Mouse (Mus musculus) heart, postnatal 0 days (tissue): ENCODE measurements around the gene Gm37240. TPM values are rescaled to one million over a fixed set of nuclear protein-coding genes. Genes with fewer than 3 reads are reported as not detected.
A peak's percentile ranks its signal among the peaks of the same experiment; 100 is the strongest.
"Not testable (repeated sequence)": the region's sequence is repeated elsewhere in the genome, so short reads cannot be mapped to it uniquely, and the experiment has no call there.

ENCODE experiments used
- ATAC-seq: fragments of 200-750 bp; cut with Nextera tagmentation; 2 replicates; pipeline ENCODE4 v1.8.0; 2017; ENCODE audit warnings: low read depth, moderate number of reproducible peaks, moderate library complexity; ENCODE audit not compliant: insufficient read depth
- DNase-seq: peaks from one replicate; pipeline ENCODE4 v3.0.0-alpha.2; 2016; ENCODE audit warnings: low spot score
- H3K27ac ChIP-seq: fragments of 300-500 bp; sonication (generic); 2 replicates; pipeline ENCODE4 v1.5.1; 2014; ENCODE audit warnings: low read depth, mild to moderate bottlenecking
- H3K27me3 ChIP-seq: fragments of 300-500 bp; sonication (generic); 2 replicates; pipeline ENCODE4 v1.6.1; 2014; ENCODE audit warnings: low read length, mixed read lengths; ENCODE audit not compliant: control insufficient read depth, insufficient read depth
- H3K36me3 ChIP-seq: fragments of 300-500 bp; sonication (generic); replicated peaks from 2 replicates; pipeline ENCODE4 v1.6.1; 2014; ENCODE audit warnings: low read length, mixed read lengths; ENCODE audit not compliant: control insufficient read depth, insufficient read depth
- H3K4me1 ChIP-seq: fragments of 300-500 bp; sonication (generic); 2 replicates; pipeline ENCODE4 v1.6.1; 2014; ENCODE audit warnings: antibody characterized with exemption; ENCODE audit not compliant: control insufficient read depth, insufficient read depth
- H3K4me2 ChIP-seq: fragments of 300-500 bp; sonication (generic); 2 replicates; pipeline ENCODE4 v1.6.1; 2014; ENCODE audit warnings: low read depth, mild to moderate bottlenecking, low read length, moderate library complexity
- H3K4me3 ChIP-seq: fragments of 300-500 bp; sonication (generic); 2 replicates; pipeline ENCODE4 v1.5.1; 2014; ENCODE audit warnings: low read depth, low read length
- H3K9ac ChIP-seq: fragments of 300-500 bp; sonication (generic); replicated peaks from 2 replicates; pipeline ENCODE4 v1.6.1; 2014; ENCODE audit warnings: low read depth, low read length, mixed read lengths
- H3K9me3 ChIP-seq: fragments of 300-500 bp; sonication (generic); replicated peaks from 2 replicates; pipeline ENCODE4 v1.6.1; 2016; ENCODE audit warnings: low read length; ENCODE audit not compliant: control insufficient read depth
- CTCF ChIP-seq: IDR thresholded peaks from 2 replicates; pipeline ENCODE4 v1.5.1; 2016; ENCODE audit warnings: antibody characterized with exemption, control low read depth, low read depth
- EP300 ChIP-seq: IDR thresholded peaks from 2 replicates; pipeline ENCODE4 v1.6.1; 2016; ENCODE audit warnings: antibody characterized with exemption, low read depth
- whole genome bisulfite sequencing: fragments of 180-500 bp; shearing (Covaris S2); extraction: QIAGEN DNeasy Blood & Tissue Kit; methylation state at CpG from one replicate; pipeline ENCODE4 v1.1.7; 2014; 5-methylcytosine and 5-hydroxymethylcytosine counted together
- polyA plus RNA-seq: library from polyadenylated mRNA; unstranded; fragments of >200 nt; fragmentation: Nextera tagmentation; extraction: Ambion mirVana; gene quantifications from 2 replicates; pipeline ENCODE4 v1.2.1, GENCODE M21; 2015
- total RNA-seq: library from RNA; depleted of rRNA; stranded (reverse); fragments of >200 nt; gene quantifications from 2 replicates; pipeline ENCODE4 v1.2.3, GENCODE M21; 2014; ENCODE audit warnings: low replicate concordance

Gm37240 gene
- total and polyA plus RNA-seq, 2 experiments from 2014 or later = 21.7 to 72.1 TPM

DNA sequence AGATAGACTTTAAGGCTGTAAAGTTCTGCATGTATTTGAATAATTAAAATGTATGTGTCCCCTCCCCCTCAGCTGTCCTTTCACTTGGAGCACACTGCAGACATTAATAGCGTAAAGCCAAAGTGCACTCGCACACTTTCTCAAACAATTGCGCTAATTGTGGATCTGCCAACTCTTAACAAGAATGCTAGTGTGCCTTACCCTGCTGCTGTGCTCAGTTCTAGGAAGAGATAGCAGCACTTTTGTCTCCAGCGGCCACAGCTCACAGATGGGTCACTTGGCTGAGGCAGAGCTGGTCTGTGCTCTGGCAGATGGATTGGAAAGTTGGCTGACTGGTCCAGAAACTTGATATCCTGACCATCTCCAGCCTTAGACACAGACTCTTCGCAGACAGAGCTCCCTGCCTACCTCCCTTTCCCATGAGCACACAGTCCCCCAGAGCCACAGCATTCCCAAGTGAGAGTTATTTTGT, 40.9 kb upstream of the Gm37240 start:
- no peaks in the 10 kb centered on the region for H3K27me3 ChIP-seq
- no peak overlapping the region for H3K4me3 ChIP-seq
- H3K4me2 ChIP-seq = no peak overlapping the region
- H3K36me3 ChIP-seq = no peaks in the 10 kb centered on the region
- peak; percentile 44; the same call in 1 of the 2 replicates for ATAC-seq
- no peaks in the 10 kb centered on the region for H3K9me3 ChIP-seq
- 0 out of 2 replicates have a peak, but pooled peaks cover 3% of the 10 kb centered on the region for H3K4me1 ChIP-seq
- TF ChIP-seq EP300 = no peak
- TF ChIP-seq CTCF = no peak
- WGBS = 40% methylated on average over 5 of the region's 5 CpGs
- DNase-seq = no peak
- no peak overlapping the region for H3K9ac ChIP-seq
- peak overlapping the region; percentile 26; the same call in 1 of the 2 replicates for H3K27ac ChIP-seq

DNA sequence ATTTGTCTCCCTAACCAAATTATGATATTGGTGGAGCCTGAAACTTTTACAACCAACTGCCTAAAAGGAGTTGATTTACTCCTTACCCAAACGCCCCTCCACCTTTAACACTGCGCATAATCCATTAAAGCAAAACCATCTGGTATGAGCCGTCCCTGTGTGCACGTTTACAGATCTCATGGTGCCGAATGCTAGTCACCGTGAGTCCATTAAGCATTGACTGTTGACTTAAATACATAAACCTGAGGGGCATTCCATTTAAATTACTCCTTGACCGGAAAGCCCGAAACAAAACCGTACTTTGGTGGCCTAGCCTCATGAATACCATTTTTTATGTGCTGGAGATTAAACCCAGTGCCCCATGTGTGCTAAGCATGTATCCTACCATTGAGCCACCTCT, 40.0 kb upstream of the Gm37240 start:
- no peak for ATAC-seq
- no peak for DNase-seq
- H3K9ac ChIP-seq = no peak overlapping the region
- H3K4me1 ChIP-seq = 0 out of 2 replicates have a peak, but pooled peaks cover 3% of the 10 kb centered on the region
- WGBS = 94% methylated on average over 9 of the region's 9 CpGs
- H3K4me2 ChIP-seq = no peak overlapping the region
- H3K27me3 ChIP-seq = no peaks in the 10 kb centered on the region
- no peaks in the 10 kb centered on the region for H3K9me3 ChIP-seq
- H3K4me3 ChIP-seq = no peak overlapping the region
- H3K36me3 ChIP-seq = no peaks in the 10 kb centered on the region
- TF ChIP-seq CTCF (no peak), EP300 (no peak)
- no peak overlapping the region for H3K27ac ChIP-seq

DNA sequence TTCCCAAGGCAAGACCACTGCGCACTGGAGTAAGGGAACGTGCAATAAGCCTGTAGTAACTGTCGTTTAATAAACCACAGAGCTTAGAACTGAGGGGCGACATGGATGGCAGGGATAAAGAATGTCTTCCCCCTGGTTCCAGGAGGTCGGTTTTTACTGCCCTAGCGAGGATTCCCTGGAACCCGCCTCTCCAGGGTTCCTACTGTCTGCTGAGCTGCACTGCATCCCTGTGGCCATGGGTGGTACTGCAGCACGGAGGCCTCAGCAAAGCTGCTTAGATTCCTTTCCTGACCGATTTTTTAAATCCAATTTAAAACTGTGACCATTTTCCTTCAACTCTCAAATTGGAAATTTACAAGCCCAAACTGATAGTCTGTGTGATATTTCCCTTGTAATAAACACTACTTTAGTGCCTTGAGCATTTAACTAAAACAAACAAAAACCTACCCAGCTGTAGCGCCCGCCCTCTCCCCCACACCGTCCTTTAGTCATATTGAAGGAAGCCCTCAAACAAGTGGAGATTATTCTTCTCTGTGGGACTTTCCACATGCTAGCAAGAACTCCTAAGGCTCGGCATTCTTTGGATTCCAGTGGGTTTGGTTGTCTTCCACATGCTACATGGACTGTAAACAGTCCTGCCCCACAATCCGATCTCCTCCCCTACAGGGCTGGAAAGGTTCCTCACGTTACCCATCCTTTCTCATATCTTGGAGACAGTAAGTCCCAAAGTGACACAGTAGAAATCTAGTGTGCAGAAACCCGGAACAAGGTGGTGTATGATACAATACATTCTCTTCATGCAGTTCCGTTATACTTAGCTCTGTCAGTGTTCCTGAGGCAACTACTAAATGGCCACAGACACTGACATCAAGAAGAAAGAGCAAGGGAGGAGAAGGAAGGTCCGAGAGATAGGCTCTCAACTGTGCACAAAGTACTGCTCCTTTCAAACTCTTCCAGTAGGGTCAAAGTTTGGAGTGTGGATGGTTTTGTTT, 36.9 kb upstream of the Gm37240 start:
- TF ChIP-seq CTCF (peak; percentile 95), EP300 (no peak)
- no peaks in the 10 kb centered on the region for H3K36me3 ChIP-seq
- 39% methylated on average over 18 of the region's 18 CpGs for WGBS
- no peaks in the 10 kb centered on the region for H3K9me3 ChIP-seq
- ATAC-seq = peak; percentile 53; the same call in 1 of the 2 replicates
- no peaks in the 10 kb centered on the region for H3K27me3 ChIP-seq
- H3K4me2 ChIP-seq = no peak overlapping the region
- peak; percentile 63 for DNase-seq
- no peak overlapping the region for H3K27ac ChIP-seq
- no peak overlapping the region for H3K9ac ChIP-seq
- no peak overlapping the region for H3K4me3 ChIP-seq
- 0 out of 2 replicates have a peak, but pooled peaks cover 3% of the 10 kb centered on the region for H3K4me1 ChIP-seq

DNA sequence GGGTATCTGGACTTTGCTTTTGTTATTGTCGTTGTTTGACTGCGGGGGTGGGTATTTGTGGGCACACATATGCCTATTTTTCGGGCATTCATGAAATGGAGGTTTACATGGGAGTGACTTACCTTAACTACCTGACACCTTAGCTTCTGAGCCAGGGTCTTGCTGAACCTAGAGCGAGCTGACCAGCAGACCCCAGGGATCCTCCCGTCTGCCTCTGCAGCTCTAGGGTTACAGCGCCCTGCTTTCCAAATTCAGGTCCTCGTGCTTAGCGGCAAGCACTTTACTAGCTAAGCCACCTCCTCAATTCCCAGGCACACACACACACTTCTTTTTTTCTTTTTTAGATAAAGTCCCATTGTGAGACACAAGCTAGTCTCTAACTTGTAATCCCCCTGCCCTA, 36.0 kb upstream of the Gm37240 start:
- Histone ChIP-seq H3K9ac (no peak overlapping the region), H3K36me3 (no peaks in the 10 kb centered on the region), H3K27me3 (no peaks in the 10 kb centered on the region), H3K9me3 (no peaks in the 10 kb centered on the region), H3K4me2 (no peak overlapping the region), H3K4me3 (no peak overlapping the region), H3K4me1 (0 out of 2 replicates have a peak, but pooled peaks cover 2% of the 10 kb centered on the region), H3K27ac (no peak overlapping the region)
- no peak for TF ChIP-seq CTCF
- no peak for TF ChIP-seq EP300
- no peak for DNase-seq
- 84% methylated on average over 8 of the region's 8 CpGs for WGBS
- ATAC-seq = no peak

DNA sequence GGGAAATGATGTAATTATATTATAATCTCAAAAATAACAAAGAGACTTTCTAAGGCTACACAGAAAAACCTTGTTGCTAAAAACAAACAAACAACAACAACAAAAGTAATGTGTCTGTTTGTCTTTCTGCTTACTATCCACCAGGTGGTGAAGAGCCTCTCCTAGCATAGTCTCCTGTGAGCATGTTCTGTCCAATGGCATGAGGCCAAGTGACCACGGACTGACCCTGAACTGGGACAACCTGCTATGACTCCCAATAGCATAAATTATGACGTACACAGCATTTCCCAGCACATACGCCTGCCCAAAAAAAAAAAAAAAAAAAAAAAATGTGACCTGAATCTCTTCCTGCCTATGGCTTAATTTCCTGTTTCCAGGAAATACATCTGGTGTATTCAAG, 35.0 kb upstream of the Gm37240 start:
- H3K4me1 ChIP-seq = no peaks in the 10 kb centered on the region
- no peaks in the 10 kb centered on the region for H3K36me3 ChIP-seq
- no peak for ATAC-seq
- H3K4me3 ChIP-seq = no peak overlapping the region
- no peaks in the 10 kb centered on the region for H3K27me3 ChIP-seq
- no peak overlapping the region for H3K9ac ChIP-seq
- 43% methylated on average over 3 of the region's 3 CpGs for WGBS
- TF ChIP-seq CTCF (no peak), EP300 (no peak)
- DNase-seq = no peak
- H3K9me3 ChIP-seq = no peaks in the 10 kb centered on the region
- no peak overlapping the region for H3K27ac ChIP-seq
- no peak overlapping the region for H3K4me2 ChIP-seq

DNA sequence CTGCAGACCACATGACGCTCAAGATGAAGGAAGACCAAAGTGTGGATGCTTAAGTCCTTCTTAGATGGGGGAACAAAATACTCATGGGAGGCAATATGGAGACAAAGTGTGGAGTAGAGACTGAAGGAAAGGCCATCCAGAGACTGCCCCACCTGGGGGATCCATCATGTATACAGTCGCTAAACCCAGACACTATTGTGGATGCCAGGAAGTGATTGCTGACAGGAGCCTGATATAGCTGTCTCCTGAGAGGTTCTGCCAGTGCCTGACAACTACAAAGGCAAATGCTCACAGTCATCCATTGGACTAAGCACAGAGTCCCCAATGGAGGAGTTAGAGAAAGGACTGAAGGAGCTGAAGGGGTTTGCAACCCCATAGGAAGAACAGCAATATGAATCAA, 33.4 kb upstream of the Gm37240 start:
- H3K4me2 ChIP-seq, H3K4me3 ChIP-seq, H3K9me3 ChIP-seq, H3K4me1 ChIP-seq, DNase-seq, H3K36me3 ChIP-seq, H3K9ac ChIP-seq, H3K27me3 ChIP-seq, ATAC-seq, H3K27ac ChIP-seq: not testable (repeated sequence)
- WGBS = 59% methylated on average over 2 of the region's 2 CpGs
